Mouse (Mus musculus): Measurements from ENCODE around the gene Vmn2r30.
A peak's percentile ranks its signal among the peaks of the same experiment; 100 is the strongest.
"Not testable (repeated sequence)": the region's sequence is repeated elsewhere in the genome, so short reads cannot be mapped to it uniquely, and the experiment has no call there.

Vmn2r30 gene

GRCm38 (mm10) chr7:7337509-7337908 is at the start of gene Vmn2r30:
Gene Vmn2r30, minus strand, starts transcription at chr7:7337609.
- DNase-seq (ENCODE audit: inconsistent age in 2 of 2, low spot score in 1 of 2), result not testable (repeated sequence)

GRCm38 (mm10) chr7:7374431-7374830 is 37.0 kb upstream of the Vmn2r30 start, which contains the start of gene Gm45783:
Gene Gm45783, minus strand, starts transcription at chr7:7374573.
- peak; percentile 41 to 77 for DNase-seq (ENCODE audit: inconsistent age in 2 of 2, low spot score in 1 of 2)

- DNase-seq (ENCODE audit: inconsistent age in 2 of 2, low spot score in 1 of 2), result peak; percentile 43 to 86
These were observed 41.8 kb downstream of the Vmn2r30 start for GRCm38 (mm10) chr7:7295595-7295994.

- peak in 1 of 2 experiments; percentile 42 for DNase-seq (ENCODE audit: inconsistent age in 2 of 2, low spot score in 1 of 2)
These were observed 56.0 kb downstream of the Vmn2r30 start for GRCm38 (mm10) chr7:7281383-7281782.

- DNase-seq (ENCODE audit: inconsistent age in 2 of 2, low spot score in 1 of 2), result peak; percentile 95 to 98
These were observed 59.3 kb downstream of the Vmn2r30 start, which contains the start of gene Gm45844 for GRCm38 (mm10) chr7:7277966-7278567. Gene Gm45844, minus strand, starts transcription at chr7:7278289.

- DNase-seq (ENCODE audit: inconsistent age in 2 of 2, low spot score in 1 of 2), result peak in 1 of 2 experiments; percentile 50
These were observed 59.9 kb downstream of the Vmn2r30 start for GRCm38 (mm10) chr7:7277556-7277955.

All from adrenal gland, adult (tissue).